ENCODE assay signal across 9 mouse cellular contexts in the genomic region with DNA sequence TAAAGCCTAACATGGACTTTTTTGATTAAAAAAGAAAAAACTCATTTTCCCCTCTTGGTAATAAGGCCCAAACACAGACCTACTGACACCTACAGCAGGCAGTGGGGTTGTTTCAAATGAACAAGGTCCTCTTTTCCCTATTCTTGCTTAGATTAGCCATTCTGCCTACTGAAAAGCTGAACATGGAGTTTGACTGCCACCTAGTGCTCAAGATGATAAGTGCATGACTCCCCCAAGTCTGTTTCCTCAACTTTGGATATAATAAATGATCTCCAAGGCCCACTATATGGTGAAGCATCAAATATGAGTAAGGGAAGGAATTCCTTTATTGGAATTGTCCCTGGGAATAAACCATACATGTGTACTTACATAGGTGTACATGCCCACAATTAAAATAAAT.
DNase-seq lines count a peak whose midpoint lies in the region; ATAC-seq lines count a peak whose summit lies in the region.
"Had no signal": no experiment of that assay in that cellular context is flagged by ENCODE, and none has a peak within 500 bp of the region (broad histone marks: within the 10 kb centered on the region; RNA-seq: fewer than 3 reads in every experiment).

No protein-coding gene starts in this region.

- no peak overlapping the region for H3K4me3 ChIP-seq in hindbrain, embryonic 10.5 days
- H3K4me3 ChIP-seq in hindbrain, embryonic 13.5 days, result no peak overlapping the region
- H3K4me3 ChIP-seq in embryonic facial prominence, embryonic 10.5 days, result no peak overlapping the region
- H3K4me3 ChIP-seq in intestine, embryonic 15.5 days (replicated peaks), result no peak overlapping the region
- H3K4me3 ChIP-seq: liver, embryonic 15.5 days had no signal

- no peak overlapping the region for H3K9ac ChIP-seq in hindbrain, embryonic 13.5 days
- H3K9ac ChIP-seq in intestine, embryonic 15.5 days, result no peak overlapping the region
- H3K9ac ChIP-seq: liver, embryonic 15.5 days had no signal

- no peaks in the 10 kb centered on the region for H3K4me1 ChIP-seq in hindbrain, embryonic 10.5 days (replicated peaks)
- H3K4me1 ChIP-seq in hindbrain, embryonic 13.5 days (replicated peaks), result no peaks in the 10 kb centered on the region
- H3K4me1 ChIP-seq in embryonic facial prominence, embryonic 10.5 days, result no peaks in the 10 kb centered on the region
- no peaks in the 10 kb centered on the region for H3K4me1 ChIP-seq in intestine, embryonic 15.5 days (replicated peaks)
- H3K4me1 ChIP-seq: liver, embryonic 15.5 days had no signal

- ATAC-seq in hindbrain, embryonic 13.5 days (ENCODE audit: low FRiP score), result no peak
- 0 out of 2 replicates have a peak, but pooled peaks have one; percentile 34 for ATAC-seq in intestine, embryonic 15.5 days
- ATAC-seq in megakaryocyte progenitor cell, adult 5-6 weeks (replicated peaks; ENCODE audit: poor library complexity), result peak; percentile 66

- no peak overlapping the region for H3K4me2 ChIP-seq in hindbrain, embryonic 13.5 days
- H3K4me2 ChIP-seq in intestine, embryonic 15.5 days (replicated peaks), result no peak overlapping the region
- H3K4me2 ChIP-seq: liver, embryonic 15.5 days had no signal

- peaks cover 83% of the 10 kb centered on the region for H3K36me3 ChIP-seq in hindbrain, embryonic 10.5 days
- peaks cover 51% of the 10 kb centered on the region for H3K36me3 ChIP-seq in hindbrain, embryonic 13.5 days
- H3K36me3 ChIP-seq in embryonic facial prominence, embryonic 10.5 days (replicated peaks), result peaks cover 89% of the 10 kb centered on the region
- H3K36me3 ChIP-seq in intestine, embryonic 15.5 days, result 0 out of 2 replicates have a peak, but pooled peaks cover 7% of the 10 kb centered on the region
- H3K36me3 ChIP-seq in splenic B cell, adult 2 months (ENCODE audit: control insufficient read depth, insufficient read depth, low read length, poor library complexity, severe bottlenecking), result no peaks in the 10 kb centered on the region; the same call in none of the 2 replicates
- H3K36me3 ChIP-seq: liver, embryonic 15.5 days had no signal

- no peaks in the 10 kb centered on the region for H3K9me3 ChIP-seq in hindbrain, embryonic 10.5 days
- no peaks in the 10 kb centered on the region for H3K9me3 ChIP-seq in hindbrain, embryonic 13.5 days
- no peaks in the 10 kb centered on the region for H3K9me3 ChIP-seq in embryonic facial prominence, embryonic 10.5 days
- no peaks in the 10 kb centered on the region for H3K9me3 ChIP-seq in intestine, embryonic 15.5 days
- H3K9me3 ChIP-seq: liver, embryonic 15.5 days had no signal

- peak; percentile 32 for DNase-seq in hindbrain, embryonic 10.5 days (ENCODE audit: low spot score)
- peak; percentile 81 for DNase-seq in CD4-positive, CD25-positive, alpha-beta regulatory T cell, adult 2 months (ENCODE audit: low read depth, low spot score)
- DNase-seq in adrenal gland, postnatal 25 days, result peak; percentile 18
- peak; percentile 35 for DNase-seq in embryonic facial prominence, embryonic 10.5 days (ENCODE audit: low spot score)
- DNase-seq in splenic B cell, adult 2 months (ENCODE audit: low read depth, low spot score), result peak; percentile 74

- no peak overlapping the region for H3K27ac ChIP-seq in hindbrain, embryonic 10.5 days
- no peak overlapping the region for H3K27ac ChIP-seq in hindbrain, embryonic 13.5 days
- H3K27ac ChIP-seq in embryonic facial prominence, embryonic 10.5 days (replicated peaks), result no peak overlapping the region
- no peak overlapping the region for H3K27ac ChIP-seq in intestine, embryonic 15.5 days
- H3K27ac ChIP-seq: liver, embryonic 15.5 days had no signal

- H3K27me3 ChIP-seq in hindbrain, embryonic 10.5 days (ENCODE audit: insufficient read depth, poor library complexity, severe bottlenecking), result no peaks in the 10 kb centered on the region
- no peaks in the 10 kb centered on the region for H3K27me3 ChIP-seq in hindbrain, embryonic 13.5 days
- H3K27me3 ChIP-seq in embryonic facial prominence, embryonic 10.5 days (replicated peaks; ENCODE audit: low read depth, poor library complexity, severe bottlenecking), result no peaks in the 10 kb centered on the region
- no peaks in the 10 kb centered on the region for H3K27me3 ChIP-seq in intestine, embryonic 15.5 days (replicated peaks)
- H3K27me3 ChIP-seq in splenic B cell, adult 2 months (ENCODE audit: control insufficient read depth, insufficient read depth, low read length, poor library complexity, severe bottlenecking), result no peaks in the 10 kb centered on the region
- H3K27me3 ChIP-seq: liver, embryonic 15.5 days had no signal

Comparison
In these comparisons a context has a peak if more than half of its experiments do, and no peak if none do; other contexts are left out.
1. DNase-seq: peak in every context shown above with its lines; median percentile 81 in CD4-positive, CD25-positive, alpha-beta regulatory T cell, adult 2 months; 74 in splenic B cell, adult 2 months; 35 in embryonic facial prominence, embryonic 10.5 days; 32 in hindbrain, embryonic 10.5 days; 18 in adrenal gland, postnatal 25 days.